Mouse (Mus musculus) MEL (cell line): ENCODE data around the gene Smim4. TPM values are rescaled to one million over a fixed set of nuclear protein-coding genes. Genes with fewer than 3 reads are reported as not detected.

Source experiments
- DNase-seq: peaks from one replicate; pipeline ENCODE4 v3.0.0; 2011; ENCODE audit warnings: low read depth, low spot score
- H3K27ac ChIP-seq: 2 replicates; pipeline ENCODE4 v1.5.1; 2012; ENCODE audit warnings: low read depth, mild to moderate bottlenecking, control low read depth, low read length, moderate library complexity; ENCODE audit not compliant: control insufficient read depth
- H3K27me3 ChIP-seq, 2 experiments: fragments of 150-350 bp in 1 of 2; sonication (generic) in 1 of 2; 2 replicates each; pipeline ENCODE4 v1.6.1; 2012; ENCODE audit warnings: low read length in 2 of 2, mild to moderate bottlenecking in 2 of 2, improper control_type of control experiment in 1 of 2, moderate library complexity in 1 of 2; ENCODE audit not compliant: insufficient read depth in 2 of 2, control insufficient read depth in 1 of 2
- H3K36me3 ChIP-seq, 2 experiments: 2 replicates each; pipeline ENCODE4 v1.6.1; 2012 to 2014; ENCODE audit warnings: low read length in 2 of 2, improper control_type of control experiment in 1 of 2, inconsistent platforms in 1 of 2, mild to moderate bottlenecking in 1 of 2; ENCODE audit not compliant: insufficient read depth in 2 of 2, control insufficient read depth in 1 of 2
- H3K4me1 ChIP-seq, 2 experiments: fragments of 150-350 bp in 1 of 2; sonication (generic) in 1 of 2; 2 replicates each; pipeline ENCODE4 v1.6.1; 2012; ENCODE audit warnings: low read length in 2 of 2, improper control_type of control experiment in 1 of 2, mild to moderate bottlenecking in 1 of 2; ENCODE audit not compliant: insufficient read depth in 2 of 2, control insufficient read depth in 1 of 2
- H3K4me3 ChIP-seq, 2 experiments: fragments of 150-350 bp in 1 of 2; sonication (generic) in 1 of 2; 2 replicates each; pipeline ENCODE4 v1.5.1; 2012; ENCODE audit warnings: low read depth in 2 of 2, low read length in 2 of 2, mild to moderate bottlenecking in 2 of 2, moderate library complexity in 2 of 2, control low read depth in 1 of 2, improper control_type of control experiment in 1 of 2; ENCODE audit not compliant: control insufficient read depth in 1 of 2, insufficient read depth in 1 of 2
- H3K79me2 ChIP-seq: 2 replicates; pipeline ENCODE4 v1.6.1; 2012; ENCODE audit warnings: mild to moderate bottlenecking, low read length, moderate library complexity; ENCODE audit not compliant: control insufficient read depth, poor library complexity, insufficient read depth
- H3K9ac ChIP-seq: 2 replicates; pipeline ENCODE4 v1.6.1; 2012; ENCODE audit warnings: low read depth, mild to moderate bottlenecking, control low read depth, low read length, moderate library complexity; ENCODE audit not compliant: control insufficient read depth, poor library complexity, severe bottlenecking
- H3K9me3 ChIP-seq: fragments of 150-350 bp; sonication (generic); replicated peaks from 2 replicates; pipeline ENCODE4 v1.6.1; 2012; ENCODE audit warnings: mild to moderate bottlenecking, low read length, improper control_type of control experiment, moderate library complexity; ENCODE audit not compliant: insufficient read depth
- BHLHE40 ChIP-seq: IDR thresholded peaks from 2 replicates; pipeline ENCODE4 v1.6.1; 2012; ENCODE audit warnings: low read depth, mild to moderate bottlenecking, inconsistent platforms, low read length, improper control_type of control experiment, borderline replicate concordance
- CHD2 ChIP-seq: IDR thresholded peaks from 2 replicates; pipeline ENCODE4 v1.6.1; 2011; ENCODE audit warnings: low read length, improper control_type of control experiment
- CTCF ChIP-seq, 3 experiments: IDR thresholded peaks in 2 of 3; conservative IDR thresholded peaks in 1 of 3; 2 replicates each; pipeline ENCODE4 v1.5.1; 2011 to 2012; ENCODE audit warnings: low read length in 3 of 3, low read depth in 2 of 3, mild to moderate bottlenecking in 2 of 3, improper control_type of control experiment in 1 of 3, inconsistent platforms in 1 of 3, mixed read lengths in 1 of 3, moderate library complexity in 1 of 3; ENCODE audit not compliant: control insufficient read depth in 1 of 3, insufficient read depth in 1 of 3, poor library complexity in 1 of 3, severe bottlenecking in 1 of 3
- GABPA ChIP-seq: IDR thresholded peaks from 2 replicates; pipeline ENCODE4 v1.6.1; 2012; ENCODE audit warnings: low read depth, mild to moderate bottlenecking, inconsistent platforms, low read length, improper control_type of control experiment, moderate library complexity
- HCFC1 ChIP-seq: IDR thresholded peaks from 2 replicates; pipeline ENCODE4 v1.6.1; 2012; ENCODE audit warnings: low read depth, mild to moderate bottlenecking, inconsistent platforms, low read length, improper control_type of control experiment, moderate library complexity
- MAFK ChIP-seq: IDR thresholded peaks from 2 replicates; pipeline ENCODE4 v1.6.1; 2011; ENCODE audit warnings: low read depth, mild to moderate bottlenecking, low read length, improper control_type of control experiment, borderline replicate concordance
- MAX ChIP-seq: IDR thresholded peaks from 2 replicates; pipeline ENCODE4 v1.6.1; 2011; ENCODE audit warnings: low read length, improper control_type of control experiment
- MXI1 ChIP-seq: IDR thresholded peaks from 2 replicates; pipeline ENCODE4 v1.6.1; 2011; ENCODE audit warnings: mild to moderate bottlenecking, low read depth, low read length, improper control_type of control experiment
- MYB ChIP-seq: IDR thresholded peaks from 2 replicates; pipeline ENCODE4 v1.6.1; 2011; ENCODE audit warnings: mild to moderate bottlenecking, low read depth, low read length, improper control_type of control experiment
- NELFE ChIP-seq: IDR thresholded peaks from 2 replicates; pipeline ENCODE4 v1.6.1; 2011; ENCODE audit warnings: low read depth, low read length, improper control_type of control experiment
- NRF1 ChIP-seq: IDR thresholded peaks from 2 replicates; pipeline ENCODE4 v1.6.1; 2014; ENCODE audit warnings: low read depth, mild to moderate bottlenecking, inconsistent platforms, low read length, improper control_type of control experiment, moderate library complexity; ENCODE audit not compliant: poor library complexity, insufficient read depth, severe bottlenecking
- POLR2AphosphoS5 ChIP-seq: IDR thresholded peaks from 2 replicates; pipeline ENCODE4 v1.6.1; 2012; ENCODE audit warnings: low read depth, borderline replicate concordance, mild to moderate bottlenecking, inconsistent platforms, low read length, moderate library complexity, mixed read lengths
- RAD21 ChIP-seq: IDR thresholded peaks from 2 replicates; pipeline ENCODE4 v1.6.1; 2011; ENCODE audit warnings: mild to moderate bottlenecking, low read depth, low read length, improper control_type of control experiment
- SIN3A ChIP-seq: IDR thresholded peaks from 2 replicates; pipeline ENCODE4 v1.6.1; 2012; ENCODE audit warnings: low read length, improper control_type of control experiment, inconsistent platforms
- SMC3 ChIP-seq: IDR thresholded peaks from 2 replicates; pipeline ENCODE4 v1.6.1; 2011; ENCODE audit warnings: low read depth, low read length, improper control_type of control experiment
- TAL1 ChIP-seq: IDR thresholded peaks from 2 replicates; pipeline ENCODE4 v1.6.1; 2012; ENCODE audit warnings: mild to moderate bottlenecking, inconsistent platforms, low read length, moderate library complexity, mixed read lengths
- TCF12 ChIP-seq: IDR thresholded peaks from 2 replicates; pipeline ENCODE4 v1.6.1; 2014; ENCODE audit warnings: low read depth, mild to moderate bottlenecking, inconsistent platforms, low read length, improper control_type of control experiment, moderate library complexity
- UBTF ChIP-seq: IDR thresholded peaks from 2 replicates; pipeline ENCODE4 v1.6.1; 2012; ENCODE audit warnings: low read depth, mild to moderate bottlenecking, inconsistent platforms, low read length, improper control_type of control experiment, moderate library complexity, borderline replicate concordance; ENCODE audit not compliant: insufficient read depth
- USF1 ChIP-seq: IDR thresholded peaks from 2 replicates; pipeline ENCODE4 v1.6.1; 2014; ENCODE audit warnings: low read depth, mild to moderate bottlenecking, inconsistent platforms, low read length, improper control_type of control experiment, moderate library complexity
- ZC3H11A ChIP-seq: IDR thresholded peaks from 2 replicates; pipeline ENCODE4 v1.6.1; 2012; ENCODE audit warnings: low read depth, mild to moderate bottlenecking, inconsistent platforms, low read length, improper control_type of control experiment
- ZNF384 ChIP-seq: IDR thresholded peaks from 2 replicates; pipeline ENCODE4 v1.6.1; 2012; ENCODE audit warnings: low read depth, mild to moderate bottlenecking, inconsistent platforms, low read length, improper control_type of control experiment
- polyA plus RNA-seq, 2 experiments: library from polyadenylated mRNA; stranded (reverse) in 1 of 2; unstranded in 1 of 2; fragments of >175 nt in 1 of 2; fragments of >200 nt in 1 of 2; gene quantifications; 2 replicates each; pipeline versions ENCODE4 v1.2.1 to v1.2.4; 2012; ENCODE audit warnings: low replicate concordance in 2 of 2, low read depth in 1 of 2; ENCODE audit not compliant: insufficient read length in 2 of 2, insufficient read depth in 1 of 2, missing spikeins in 1 of 2
- total RNA-seq: library from RNA; depleted of rRNA; stranded (reverse); fragments of 300-350 nt; gene quantifications from 2 replicates; pipeline ENCODE4 v1.2.3, GENCODE M21; 2012

The Smim4 gene
- total and polyA plus RNA-seq, 3 experiments: 87.8 to 122 TPM; not detected in 1

- no peaks in the 10 kb centered on the region for H3K27me3 ChIP-seq
- TF ChIP-seq NELFE (no peak), MXI1 (no peak), MYB (no peak), CTCF (IDR thresholded peaks at IDR 0.05 in 2 of 3, conservative IDR thresholded peaks at IDR 0.05 in 1 of 3; ENCODE audit: control insufficient read depth in 1 of 3, insufficient read depth in 1 of 3, low read depth in 2 of 3, low read length in 3 of 3, poor library complexity in 1 of 3, severe bottlenecking in 1 of 3) (no peak), POLR2AphosphoS5 (no peak), SIN3A (no peak), TAL1 (no peak), MAFK (no peak), BHLHE40 (no peak), UBTF (no peak), GABPA (no peak), ZNF384 (no peak), MAX (no peak), TCF12 (no peak), NRF1 (no peak), USF1 (no peak), ZC3H11A (no peak), CHD2 (no peak), RAD21 (no peak), SMC3 (no peak)
- H3K9me3 ChIP-seq: no peaks in the 10 kb centered on the region
- no peak for DNase-seq
- H3K79me2 ChIP-seq: no peaks in the 10 kb centered on the region; the same call in 1 of the 2 replicates
- H3K9ac ChIP-seq: no peak overlapping the region
- H3K36me3 ChIP-seq: peaks cover 0 to 33% of the 10 kb centered on the region in 2 experiments; a peak in 3 of 4 replicates
- no peak overlapping the region for H3K27ac ChIP-seq
- H3K4me1 ChIP-seq: no peaks in the 10 kb centered on the region
- H3K4me3 ChIP-seq: no peak overlapping the region
Observed at GRCm38 (mm10) chr14:31081147-31081546, 47.6 kb downstream of the Smim4 start.

- H3K4me1 ChIP-seq: no peaks in the 10 kb centered on the region
Observed at GRCm38 (mm10) chr14:31079313-31080028, 49.3 kb downstream of the Smim4 start.

More at GRCm38 (mm10) chr14:31079313-31080028, 49.3 kb downstream of the Smim4 start:
- Histone ChIP-seq H3K79me2 (no peaks in the 10 kb centered on the region; the same call in 1 of the 2 replicates), H3K9ac (no peak overlapping the region), H3K36me3 (peaks cover 0 to 29% of the 10 kb centered on the region in 2 experiments; a peak in 3 of 4 replicates), H3K27me3 (no peaks in the 10 kb centered on the region), H3K27ac (no peak overlapping the region), H3K4me3 (no peak overlapping the region), H3K9me3 (no peaks in the 10 kb centered on the region)
- DNase-seq: no peak
- TF ChIP-seq HCFC1 (no peak), TAL1 (peak; percentile 35)
